Mouse (Mus musculus): Measurements from ENCODE around the gene Senp5. TPM values are rescaled to one million over a fixed set of nuclear protein-coding genes. Genes with fewer than 3 reads are reported as not detected.

Gene Senp5
- total RNA-seq, 2 experiments from 2014 or later, result 44.6 to 47.6 TPM

GRCm38 (mm10) chr16:31910281-31910847, 92.7 kb downstream of the Senp5 start:
- intact Hi-C loops (cut with DNase I), result no loop called here
- DNase-seq (ENCODE audit: low spot score in 2 of 2), result no peak

Small RNA genes within 50 kb of the gene (microRNA-seq; reads per million reads assigned to microRNA genes)
- gene Gm26269, result 0 reads per million in 2 experiments

Other genes starting within 250 kb of the Senp5 start
- gene Meltf, start 124.5 kb downstream of the Senp5 start, total RNA-seq (2021), result under 1 TPM; 0.40 to 0.46 TPM
- 10 to 100 TPM; 14.6 to 20.9 TPM for gene Pigz, start 69.4 kb downstream of the Senp5 start, total RNA-seq (2021)
- 10 to 100 TPM; 50.7 to 56.1 TPM for gene 0610012G03Rik, start 54.8 kb downstream of the Senp5 start, total RNA-seq (2021)
- 10 to 100 TPM; 47.8 to 49.5 TPM for gene Ncbp2, start 54.8 kb downstream of the Senp5 start, total RNA-seq (2021)
- gene Pak2, start 76.1 kb upstream of the Senp5 start, total RNA-seq (2021), result 10 to 100 TPM; 26.5 to 27.8 TPM
- gene Pigx, start 96.5 kb upstream of the Senp5 start, total RNA-seq (2021), result 10 to 100 TPM; 26.4 TPM
- 10 to 100 TPM; 68.6 to 71.2 TPM for gene Cep19, start 96.5 kb upstream of the Senp5 start, total RNA-seq (2021)
- 10 to 100 TPM in 1 of 2 experiments, 1 to 10 TPM in 1; 8.5 to 12.3 TPM for gene Nrros, start 162.3 kb upstream of the Senp5 start, total RNA-seq (2021)
- not detected for gene Bex6, start 176.5 kb upstream of the Senp5 start, total RNA-seq (2021)
- gene Fbxo45, start 243.9 kb upstream of the Senp5 start, total RNA-seq (2021), result 10 to 100 TPM; 41.4 to 44.7 TPM
- gene Wdr53, start 243.9 kb upstream of the Senp5 start, total RNA-seq (2021), result 10 to 100 TPM; 10.9 to 11.9 TPM

Data from left cerebral cortex, postnatal 14 days (tissue).